17 mouse cellular contexts compared by ENCODE assay signal in genomic region chr7:66046921-66047918, GRCm38 (mm10). TPM values are rescaled to one million over a fixed set of nuclear protein-coding genes. Genes with fewer than 3 reads are reported as not detected.
DNase-seq lines count a peak whose midpoint lies in the region; ATAC-seq and TF ChIP-seq lines count a peak whose summit lies in the region.
"Had no signal": no experiment of that assay in that cellular context is flagged by ENCODE, and none has a peak within 500 bp of the region (broad histone marks: within the 10 kb centered on the region; RNA-seq: fewer than 3 reads in every experiment).

No protein-coding gene starts in this region.

- peaks cover 11% of the 10 kb centered on the region; the same call in 1 of the 2 replicates for H3K27me3 ChIP-seq in hindbrain, embryonic 10.5 days (ENCODE audit: insufficient read depth, poor library complexity, severe bottlenecking)
- no peaks in the 10 kb centered on the region for H3K27me3 ChIP-seq in hindbrain, embryonic 14.5 days (ENCODE audit: control insufficient read depth, insufficient read depth, low read length)
- H3K27me3 ChIP-seq in midbrain, embryonic 11.5 days (ENCODE audit: control insufficient read depth, insufficient read depth, low read length) = no peaks in the 10 kb centered on the region
- H3K27me3 ChIP-seq in midbrain, embryonic 13.5 days = no peaks in the 10 kb centered on the region
- H3K27me3 ChIP-seq in liver, embryonic 14.5 days (ENCODE audit: control insufficient read depth, insufficient read depth, low read length) = no peaks in the 10 kb centered on the region
- no peaks in the 10 kb centered on the region for H3K27me3 ChIP-seq in stomach, postnatal 0 days (ENCODE audit: control insufficient read depth, insufficient read depth, low read length)

- 51% methylated on average over 17 of the region's 17 CpGs for WGBS in hindbrain, embryonic 10.5 days
- 63% methylated on average over 17 of the region's 17 CpGs for WGBS in hindbrain, embryonic 14.5 days
- WGBS in midbrain, embryonic 11.5 days = 59% methylated on average over 17 of the region's 17 CpGs
- WGBS in midbrain, embryonic 13.5 days = 59% methylated on average over 17 of the region's 17 CpGs
- WGBS in liver, embryonic 14.5 days (ENCODE audit: insufficient replicate concordance) = 47% methylated on average over 17 of the region's 17 CpGs
- 60% methylated on average over 17 of the region's 17 CpGs for WGBS in stomach, postnatal 0 days

- DNase-seq in hindbrain, embryonic 10.5 days (ENCODE audit: low spot score) = peak; percentile 33
- no peak for DNase-seq in hindbrain, embryonic 14.5 days (ENCODE audit: low spot score)
- DNase-seq in midbrain, embryonic 11.5 days (ENCODE audit: low spot score, missing footprints) = peak; percentile 75
- no peak for DNase-seq in liver, embryonic 14.5 days (ENCODE audit: low read depth in 3 of 3, low spot score in 3 of 3)
- DNase-seq in stomach, postnatal 0 days (ENCODE audit: low spot score) = no peak
- no peak for DNase-seq in thymus, postnatal 14 days
- DNase-seq in frontal cortex, postnatal 25 days (ENCODE audit: low spot score in 2 of 2) = no peak
- DNase-seq: cerebellum, postnatal 36 days; forebrain, postnatal 0 days; heart, postnatal 10 days; layer of hippocampus, adult 9-11 months; thymus, adult 2 months had no signal

- no peaks in the 10 kb centered on the region for H3K36me3 ChIP-seq in hindbrain, embryonic 10.5 days
- no peaks in the 10 kb centered on the region for H3K36me3 ChIP-seq in hindbrain, embryonic 14.5 days (replicated peaks; ENCODE audit: control insufficient read depth, insufficient read depth)
- no peaks in the 10 kb centered on the region for H3K36me3 ChIP-seq in midbrain, embryonic 11.5 days (ENCODE audit: control insufficient read depth, insufficient read depth, low read length)
- no peaks in the 10 kb centered on the region for H3K36me3 ChIP-seq in midbrain, embryonic 13.5 days
- no peaks in the 10 kb centered on the region for H3K36me3 ChIP-seq in liver, embryonic 14.5 days (replicated peaks; ENCODE audit: control insufficient read depth, insufficient read depth, low read depth)
- no peaks in the 10 kb centered on the region for H3K36me3 ChIP-seq in stomach, postnatal 0 days (ENCODE audit: control insufficient read depth, insufficient read depth, low read length)

- no peak overlapping the region for H3K4me2 ChIP-seq in hindbrain, embryonic 14.5 days (replicated peaks)
- no peak overlapping the region for H3K4me2 ChIP-seq in midbrain, embryonic 11.5 days
- no peak overlapping the region for H3K4me2 ChIP-seq in midbrain, embryonic 13.5 days (replicated peaks)
- H3K4me2 ChIP-seq in liver, embryonic 14.5 days (ENCODE audit: low read depth) = no peak overlapping the region
- H3K4me2 ChIP-seq in stomach, postnatal 0 days (replicated peaks; ENCODE audit: low read depth) = no peak overlapping the region

- TF ChIP-seq CTCF in liver, embryonic 14.5 days (IDR thresholded peaks at IDR 0.05; ENCODE audit: low read depth) = no peak
- no peak for TF ChIP-seq CTCF in stomach, postnatal 0 days (IDR thresholded peaks at IDR 0.05; ENCODE audit: low read depth)

- no peaks in the 10 kb centered on the region for H3K9me3 ChIP-seq in hindbrain, embryonic 10.5 days
- no peaks in the 10 kb centered on the region for H3K9me3 ChIP-seq in hindbrain, embryonic 14.5 days (ENCODE audit: control insufficient read depth, low read length)
- no peaks in the 10 kb centered on the region for H3K9me3 ChIP-seq in midbrain, embryonic 11.5 days (ENCODE audit: control insufficient read depth, low read length)
- H3K9me3 ChIP-seq in midbrain, embryonic 13.5 days = no peaks in the 10 kb centered on the region
- H3K9me3 ChIP-seq in liver, embryonic 14.5 days (ENCODE audit: control insufficient read depth, low read length) = no peaks in the 10 kb centered on the region
- no peaks in the 10 kb centered on the region for H3K9me3 ChIP-seq in stomach, postnatal 0 days (ENCODE audit: control insufficient read depth, low read length)

- H3K27ac ChIP-seq in hindbrain, embryonic 10.5 days = peak overlapping the region; percentile 24; the same call in 1 of the 2 replicates
- no peak overlapping the region for H3K27ac ChIP-seq in hindbrain, embryonic 14.5 days
- no peak overlapping the region for H3K27ac ChIP-seq in midbrain, embryonic 11.5 days (ENCODE audit: low read depth, low read length)
- no peak overlapping the region; the same call in 1 of the 2 replicates for H3K27ac ChIP-seq in midbrain, embryonic 13.5 days
- no peak overlapping the region for H3K27ac ChIP-seq in liver, embryonic 14.5 days
- H3K27ac ChIP-seq in stomach, postnatal 0 days (replicated peaks) = no peak overlapping the region
- H3K27ac ChIP-seq: macrophage had no signal

- peaks cover 51% of the 10 kb centered on the region for H3K4me1 ChIP-seq in hindbrain, embryonic 10.5 days (replicated peaks)
- peaks cover 15% of the 10 kb centered on the region for H3K4me1 ChIP-seq in hindbrain, embryonic 14.5 days (replicated peaks; ENCODE audit: control insufficient read depth, insufficient read depth, low read length)
- H3K4me1 ChIP-seq in midbrain, embryonic 11.5 days (ENCODE audit: control insufficient read depth, insufficient read depth, low read length) = no peaks in the 10 kb centered on the region
- peaks cover 37% of the 10 kb centered on the region for H3K4me1 ChIP-seq in midbrain, embryonic 13.5 days (replicated peaks)
- H3K4me1 ChIP-seq in liver, embryonic 14.5 days (replicated peaks; ENCODE audit: control insufficient read depth in 2 of 2, insufficient read depth in 2 of 2, low read length in 1 of 2) = no peaks in the 10 kb centered on the region
- H3K4me1 ChIP-seq in stomach, postnatal 0 days (replicated peaks; ENCODE audit: control insufficient read depth, insufficient read depth) = no peaks in the 10 kb centered on the region

- no peak overlapping the region for H3K4me3 ChIP-seq in hindbrain, embryonic 10.5 days
- H3K4me3 ChIP-seq in hindbrain, embryonic 14.5 days (replicated peaks; ENCODE audit: low read length) = no peak overlapping the region
- H3K4me3 ChIP-seq in midbrain, embryonic 11.5 days (ENCODE audit: low read depth, low read length) = no peak overlapping the region
- H3K4me3 ChIP-seq in midbrain, embryonic 13.5 days (replicated peaks) = no peak overlapping the region
- no peak overlapping the region for H3K4me3 ChIP-seq in liver, embryonic 14.5 days (ENCODE audit: insufficient read depth in 1 of 2, low read depth in 2 of 2, low read length in 2 of 2)
- no peak overlapping the region for H3K4me3 ChIP-seq in stomach, postnatal 0 days (ENCODE audit: low read depth, low read length)

- ATAC-seq in hindbrain, embryonic 14.5 days (ENCODE audit: low FRiP score) = no peak
- ATAC-seq in midbrain, embryonic 11.5 days (ENCODE audit: low FRiP score) = 0 out of 2 replicates have a peak, but pooled peaks have one; percentile 27
- no peak for ATAC-seq in midbrain, embryonic 13.5 days
- ATAC-seq in liver, embryonic 14.5 days (ENCODE audit: insufficient read depth) = peak; percentile 43; the same call in 1 of the 2 replicates
- peak; percentile 75 for ATAC-seq in stomach, postnatal 0 days (ENCODE audit: low FRiP score, low TSS enrichment)
- ATAC-seq: forebrain, postnatal 0 days; hindbrain, embryonic 16.5 days had no signal

- TF ChIP-seq EP300 in liver, embryonic 14.5 days (IDR thresholded peaks at IDR 0.05; ENCODE audit: low read depth) = no peak
- TF ChIP-seq EP300 in stomach, postnatal 0 days (optimal IDR thresholded peaks at IDR 0.05) = no peak

- no peak overlapping the region for H3K9ac ChIP-seq in hindbrain, embryonic 14.5 days
- no peak overlapping the region for H3K9ac ChIP-seq in midbrain, embryonic 11.5 days (ENCODE audit: low read length)
- H3K9ac ChIP-seq in midbrain, embryonic 13.5 days (replicated peaks) = no peak overlapping the region
- H3K9ac ChIP-seq in liver, embryonic 14.5 days (replicated peaks) = no peak overlapping the region
- H3K9ac ChIP-seq in stomach, postnatal 0 days (ENCODE audit: low read length) = no peak overlapping the region
- H3K9ac ChIP-seq: forebrain, postnatal 0 days had no signal

RNA-seq across cellular contexts. Expression of gene Gm45213, which starts 3.8 kb away (rescaled TPM):
- polyA plus RNA-seq in hindbrain, embryonic 10.5 days (2016; fragmentation: Nextera tagmentation; extraction: Ambion mirVana) = not detected in 2 replicates
- not detected in 2 replicates for polyA plus RNA-seq in hindbrain, embryonic 14.5 days (2014; fragmentation: Nextera tagmentation; extraction: Ambion mirVana)
- polyA plus RNA-seq in midbrain, embryonic 11.5 days (2014; fragmentation: Nextera tagmentation; extraction: Ambion mirVana) = not detected in 2 replicates
- not detected in 2 replicates for polyA plus RNA-seq in midbrain, embryonic 13.5 days (2015; fragmentation: Nextera tagmentation; extraction: Ambion mirVana)
- polyA plus RNA-seq in liver, embryonic 14.5 days (2012; rRNA removed) = not detected in 2 replicates
- polyA plus RNA-seq in liver, embryonic 14.5 days (2014; fragmentation: Nextera tagmentation; extraction: Ambion mirVana) = not detected in 2 replicates
- not detected in 2 replicates for polyA plus RNA-seq in stomach, postnatal 0 days (2015; fragmentation: Nextera tagmentation; extraction: Ambion mirVana)
- polyA plus RNA-seq: C2C12; forebrain, postnatal 0 days; gonadal fat pad, adult 2 months; hindbrain, embryonic 16.5 days; macrophage; thymus, adult 2 months had no signal

RNA-seq across cellular contexts. Expression of gene Snrpa1, which starts 11.6 kb away (rescaled TPM):
- 236 and 247 TPM in 2 replicates for polyA plus RNA-seq in hindbrain, embryonic 10.5 days (2016; fragmentation: Nextera tagmentation; extraction: Ambion mirVana)
- 119 and 124 TPM in 2 replicates for polyA plus RNA-seq in hindbrain, embryonic 14.5 days (2014; fragmentation: Nextera tagmentation; extraction: Ambion mirVana)
- polyA plus RNA-seq in midbrain, embryonic 11.5 days (2014; fragmentation: Nextera tagmentation; extraction: Ambion mirVana) = 230 and 247 TPM in 2 replicates
- 159 and 165 TPM in 2 replicates for polyA plus RNA-seq in midbrain, embryonic 13.5 days (2015; fragmentation: Nextera tagmentation; extraction: Ambion mirVana)
- polyA plus RNA-seq in liver, embryonic 14.5 days (2012; rRNA removed) = 23.5 and 43.9 TPM in 2 replicates
- polyA plus RNA-seq in liver, embryonic 14.5 days (2014; fragmentation: Nextera tagmentation; extraction: Ambion mirVana) = 88.4 and 94.2 TPM in 2 replicates
- polyA plus RNA-seq in stomach, postnatal 0 days (2015; fragmentation: Nextera tagmentation; extraction: Ambion mirVana) = 65.0 and 69.6 TPM in 2 replicates

RNA-seq across cellular contexts. Expression of gene Selenos, which starts 32.2 kb away (rescaled TPM):
- 90.0 and 94.0 TPM in 2 replicates for polyA plus RNA-seq in hindbrain, embryonic 10.5 days (2016; fragmentation: Nextera tagmentation; extraction: Ambion mirVana)
- polyA plus RNA-seq in hindbrain, embryonic 14.5 days (2014; fragmentation: Nextera tagmentation; extraction: Ambion mirVana) = 80.3 and 88.0 TPM in 2 replicates
- 85.7 and 85.9 TPM in 2 replicates for polyA plus RNA-seq in midbrain, embryonic 11.5 days (2014; fragmentation: Nextera tagmentation; extraction: Ambion mirVana)
- 79.1 and 82.7 TPM in 2 replicates for polyA plus RNA-seq in midbrain, embryonic 13.5 days (2015; fragmentation: Nextera tagmentation; extraction: Ambion mirVana)
- polyA plus RNA-seq in liver, embryonic 14.5 days (2012; rRNA removed) = 23.6 and 39.8 TPM in 2 replicates
- polyA plus RNA-seq in liver, embryonic 14.5 days (2014; fragmentation: Nextera tagmentation; extraction: Ambion mirVana) = 56.4 and 62.7 TPM in 2 replicates
- polyA plus RNA-seq in stomach, postnatal 0 days (2015; fragmentation: Nextera tagmentation; extraction: Ambion mirVana) = 143 TPM in 2 replicates

Comparison
In these comparisons a context has a peak if more than half of its experiments do, and no peak if none do; other contexts are left out.
1. DNase-seq: peak in hindbrain, embryonic 10.5 days (single experiment) and midbrain, embryonic 11.5 days (single experiment); none in hindbrain, embryonic 14.5 days (single experiment), liver, embryonic 14.5 days (0 of 3), stomach, postnatal 0 days (single experiment), thymus, postnatal 14 days (single experiment) and frontal cortex, postnatal 25 days (0 of 2).
2. ATAC-seq: peak in midbrain, embryonic 11.5 days (single experiment), liver, embryonic 14.5 days (single experiment) and stomach, postnatal 0 days (single experiment); none in hindbrain, embryonic 14.5 days (single experiment) and midbrain, embryonic 13.5 days (single experiment).